Mouse (Mus musculus) ZHBTc4 (cell line): Measurements from ENCODE around the gene Gm266.

Source experiments
- DNase-seq: peaks from one replicate; pipeline ENCODE4 v3.0.0-alpha.2; 2011; ENCODE audit warnings: low read depth, low spot score

Gm266 gene

GRCm38 (mm10) chr12:111454543-111455280 is 30.9 kb downstream of the Gm266 start:
- no peak for DNase-seq

DNA sequence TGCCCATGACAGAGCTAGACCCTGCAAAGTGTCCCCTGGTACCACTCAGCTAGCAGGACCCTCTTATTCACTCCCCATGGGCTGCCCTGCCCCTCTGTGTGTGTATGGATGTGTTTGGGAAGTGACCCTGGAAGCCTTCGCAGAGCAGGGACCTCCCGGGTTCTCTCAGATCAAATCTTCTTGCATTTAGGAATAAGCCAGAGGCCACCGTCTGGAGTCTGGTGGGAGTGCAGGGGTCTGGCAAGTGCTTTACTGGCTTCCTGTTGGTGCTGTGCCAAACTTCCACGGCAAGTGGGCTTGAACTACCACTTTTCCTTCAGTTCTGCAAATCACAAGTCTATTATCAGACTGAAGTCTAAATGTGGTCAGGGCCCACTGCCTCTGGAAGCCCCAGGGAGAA is 31.6 kb downstream of the Gm266 start:
- DNase-seq, result no peak

DNA sequence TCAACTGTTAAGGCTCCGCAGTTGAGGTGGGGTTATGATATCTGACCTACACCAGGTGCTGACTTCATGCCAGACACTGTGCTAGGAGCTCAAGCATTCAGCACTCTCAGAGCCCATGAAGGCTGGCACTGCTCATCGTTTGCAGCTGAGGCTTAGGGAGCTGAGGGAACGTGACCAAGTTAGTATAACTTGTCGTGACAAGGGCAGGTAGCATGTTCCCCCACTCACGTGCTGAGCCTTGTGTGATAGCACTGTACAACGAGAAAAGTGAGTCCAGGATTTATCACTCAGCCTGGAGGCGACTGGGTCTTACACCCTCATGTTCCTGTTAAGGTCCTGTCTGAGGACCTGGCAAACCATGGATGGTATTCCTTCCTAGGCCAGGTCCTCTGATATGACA is 34.1 kb downstream of the Gm266 start:
- DNase-seq, result no peak

- peak; percentile 80 for DNase-seq
Observed at GRCm38 (mm10) chr12:111450359-111450758, 35.3 kb downstream of the Gm266 start.

GRCm38 (mm10) chr12:111448931-111449705 is 36.5 kb downstream of the Gm266 start:
- no peak for DNase-seq

DNA sequence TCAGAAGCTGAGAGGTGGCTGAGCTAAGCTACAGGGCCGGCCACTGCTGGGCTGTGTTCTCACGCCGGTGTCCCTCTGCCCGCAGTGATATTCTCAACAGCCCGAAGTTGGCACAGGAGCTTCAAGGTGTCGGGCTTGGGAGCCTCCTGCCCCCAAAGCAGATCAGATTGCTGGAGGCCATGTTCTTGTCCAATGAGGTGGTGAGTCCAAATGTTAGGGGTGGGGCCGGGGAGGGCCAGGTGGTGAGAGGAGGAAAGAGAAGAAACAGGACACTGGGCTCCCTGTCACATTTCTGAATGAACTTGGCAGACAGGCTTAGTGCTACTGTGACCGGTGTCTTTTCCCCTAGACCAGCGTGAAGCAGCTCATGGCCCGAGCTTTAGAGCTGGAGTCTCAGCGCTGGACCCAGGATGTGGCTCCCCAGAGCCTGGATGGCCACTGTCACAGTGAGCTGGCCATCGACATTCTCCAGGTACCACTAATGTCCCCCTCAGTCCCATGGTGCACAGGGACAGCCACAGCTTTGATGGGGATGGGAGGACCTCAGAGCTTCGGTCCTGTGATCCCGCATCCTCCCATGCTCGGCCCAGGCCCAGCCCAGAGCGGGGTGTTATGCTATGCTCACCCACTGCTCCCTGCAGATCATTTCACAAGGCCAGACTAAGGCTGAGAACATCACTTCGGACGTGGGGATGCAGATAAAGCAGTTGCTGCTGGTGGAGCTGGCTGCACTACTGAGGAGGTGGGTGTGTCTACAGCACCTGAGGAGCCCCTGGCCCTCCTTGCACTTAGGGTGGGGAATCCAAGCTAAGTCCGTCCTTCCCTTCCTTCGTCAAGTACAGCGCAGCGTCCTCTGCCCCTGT is 37.5 kb downstream of the Gm266 start:
- no peak for DNase-seq

- DNase-seq, result no peak
Observed at GRCm38 (mm10) chr12:111447350-111447749, 38.3 kb downstream of the Gm266 start.

DNA sequence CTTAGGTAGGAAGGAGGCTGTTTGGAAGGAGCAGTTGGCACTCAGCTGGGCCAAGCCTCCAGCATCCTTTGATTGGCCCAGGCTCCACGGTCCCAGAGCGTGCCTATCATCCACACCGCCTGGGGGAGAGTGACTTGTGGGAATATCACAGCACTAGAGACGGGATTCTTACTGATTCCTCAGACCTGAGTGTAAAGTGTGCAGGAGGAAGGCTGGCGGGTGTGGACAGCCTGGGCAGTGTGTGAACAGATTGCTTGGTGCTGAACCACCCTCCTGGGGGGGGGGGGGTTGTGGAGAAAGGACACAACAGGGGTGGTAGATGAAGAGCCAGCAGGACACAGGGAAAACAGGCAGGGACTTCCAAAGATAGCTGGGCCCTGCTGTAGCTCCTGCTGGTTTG is 38.9 kb downstream of the Gm266 start:
- DNase-seq, result no peak

GRCm38 (mm10) chr12:111445890-111446613 is 39.6 kb downstream of the Gm266 start:
- peak; percentile 49 for DNase-seq

- peak; percentile 46 for DNase-seq
Observed at GRCm38 (mm10) chr12:111445161-111445889, 40.3 kb downstream of the Gm266 start.

DNA sequence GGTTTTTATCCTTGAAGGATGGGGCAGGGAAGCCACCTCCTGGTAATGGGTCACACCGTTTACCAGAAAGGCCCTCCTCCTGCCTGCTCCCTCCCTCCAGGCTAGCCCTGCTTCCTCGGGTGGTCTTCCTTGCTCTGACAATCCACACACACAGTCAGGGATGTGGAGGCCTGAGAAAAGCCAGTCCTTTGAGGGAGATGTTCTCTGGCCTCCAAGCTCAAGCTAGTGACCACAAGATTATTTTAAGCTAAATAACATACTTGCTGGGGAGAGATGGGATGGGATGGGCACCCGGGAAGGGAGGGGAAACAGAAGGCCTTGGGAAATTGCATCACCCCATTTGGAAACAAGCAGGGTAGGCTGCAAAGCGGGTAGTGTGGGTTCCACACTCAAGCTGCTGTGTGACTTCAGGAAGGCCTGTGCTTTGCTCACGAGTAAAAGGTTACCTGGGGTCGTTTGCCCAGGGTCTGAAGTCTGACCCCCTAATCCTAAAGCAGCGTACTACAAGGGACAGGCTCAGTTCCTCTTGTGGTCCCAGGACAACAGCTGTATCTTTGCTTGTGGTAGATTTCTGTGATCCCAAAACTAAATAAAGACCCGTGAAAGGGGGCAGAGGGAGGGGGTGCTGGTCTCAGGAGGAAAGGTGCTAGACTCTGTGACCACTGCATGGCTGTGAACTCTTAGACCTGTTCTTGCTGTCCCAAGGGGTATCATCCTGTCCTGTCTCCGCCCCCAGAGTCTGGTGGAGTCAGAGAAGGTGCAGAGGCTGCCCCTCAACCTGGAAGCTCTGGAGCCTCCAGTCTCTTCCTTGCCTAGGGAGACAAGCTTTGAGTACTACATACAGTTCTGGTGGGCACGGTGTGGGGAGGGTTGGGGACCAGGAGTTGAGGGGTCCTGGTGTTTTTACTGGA is 41.4 kb downstream of the Gm266 start:
- DNase-seq, result no peak

DNA sequence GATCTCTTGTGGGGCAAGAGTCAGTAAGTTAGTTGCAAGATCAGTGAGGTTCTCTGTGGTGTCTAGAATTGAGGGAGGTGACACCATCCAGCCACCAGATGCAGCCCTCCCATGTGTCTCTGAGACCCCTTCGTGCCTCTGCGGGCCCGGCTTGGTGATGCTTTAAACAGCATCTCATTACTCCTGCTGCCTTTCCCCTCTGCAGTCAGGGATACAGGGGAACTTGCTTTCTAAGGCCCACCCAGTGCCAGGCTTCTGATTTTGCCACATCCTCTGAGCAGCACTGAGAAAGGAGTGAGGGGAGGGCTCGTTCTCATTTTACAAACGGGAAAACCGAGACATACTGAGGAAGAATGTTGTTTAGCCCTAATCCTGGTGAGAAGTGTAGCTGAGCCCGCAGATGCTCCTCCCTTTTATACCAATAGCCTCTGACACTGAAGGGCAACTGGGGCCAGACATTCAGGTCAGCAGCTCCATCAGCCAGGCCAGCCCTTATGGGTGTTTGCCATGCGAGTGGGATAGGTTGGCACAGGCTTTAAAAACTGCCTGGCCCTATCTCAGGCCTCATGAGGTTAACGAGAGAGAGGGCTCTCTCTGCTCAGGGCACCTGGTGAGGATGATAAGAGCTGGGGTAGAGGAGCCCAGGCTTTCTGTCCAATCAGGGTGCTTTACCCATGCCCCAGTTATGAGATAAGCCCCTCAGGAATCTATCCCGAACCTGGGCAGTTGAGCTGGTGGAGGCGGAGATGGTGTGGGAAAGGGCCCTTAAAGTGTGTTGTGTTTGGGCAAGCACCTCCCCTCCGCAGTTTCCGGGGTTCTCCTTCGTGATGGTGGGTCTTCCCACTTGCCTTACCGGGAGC is 42.4 kb downstream of the Gm266 start:
- no peak for DNase-seq

DNA sequence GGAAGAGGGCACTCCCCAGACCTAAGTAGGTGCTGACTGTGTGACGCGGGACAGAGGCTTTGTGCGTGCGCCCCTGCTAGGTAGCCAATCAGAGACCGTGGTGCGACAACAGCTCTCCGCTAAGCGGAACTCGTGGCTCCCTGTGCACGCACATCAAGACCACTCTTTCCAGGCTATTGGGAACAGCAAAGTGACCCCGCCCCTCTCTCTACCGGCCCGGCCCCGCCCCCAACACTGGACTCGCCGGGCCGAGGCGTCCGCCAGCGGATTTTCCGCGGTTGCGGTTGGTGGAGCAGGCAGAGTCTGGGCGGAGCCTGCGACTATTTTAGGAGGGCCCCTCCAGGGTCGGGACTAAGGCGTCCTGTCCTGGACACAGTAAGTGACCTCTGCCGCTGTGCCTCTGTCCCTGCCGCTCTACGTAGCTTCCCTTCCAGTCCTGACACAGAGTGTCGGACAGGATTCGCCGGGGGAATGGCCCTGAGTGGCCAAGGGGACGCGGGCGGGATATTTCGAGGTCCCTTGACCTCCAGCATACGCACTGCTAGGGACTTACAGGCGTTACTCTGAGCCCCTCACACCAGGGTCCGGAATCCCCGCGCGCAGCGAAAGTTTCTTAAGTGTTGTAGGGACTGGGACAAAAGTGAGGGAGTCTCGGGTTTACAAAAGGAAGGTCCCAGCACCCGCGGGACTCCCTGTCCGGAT is 43.2 kb downstream of the Gm266 start, which contains the start of gene Tnfaip2:
Gene Tnfaip2, plus strand, starts transcription at position 161 of the 702 bp plus-strand sequence.
- peak; percentile 75 for DNase-seq

- DNase-seq, result peak; percentile 49
Observed at GRCm38 (mm10) chr12:111441523-111441922, 44.1 kb downstream of the Gm266 start.

- no peak for DNase-seq
Observed at GRCm38 (mm10) chr12:111440701-111441373, 44.8 kb downstream of the Gm266 start.

DNA sequence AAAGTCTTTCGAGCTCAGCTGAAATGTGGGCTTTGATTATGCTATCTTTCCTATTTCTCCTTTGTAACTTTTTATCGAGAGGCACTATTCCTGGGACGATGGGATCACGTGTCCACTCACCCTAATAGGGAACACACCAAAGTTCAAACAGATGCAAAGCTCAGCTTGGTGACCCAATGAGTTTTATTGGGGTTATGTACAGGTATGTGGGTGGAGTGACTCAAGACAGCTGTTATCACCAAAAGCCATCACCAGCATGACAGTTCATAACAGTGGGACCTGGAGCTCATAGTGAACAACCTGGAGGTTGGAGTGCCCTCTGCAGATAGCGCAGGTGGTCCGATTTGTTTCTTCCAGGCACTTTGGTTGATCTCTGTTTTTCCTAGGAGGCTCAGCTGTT is 46.8 kb downstream of the Gm266 start:
- DNase-seq, result no peak

GRCm38 (mm10) chr12:111437222-111437900 is 48.3 kb downstream of the Gm266 start:
- DNase-seq, result no peak
